Mouse (Mus musculus): ENCODE measurements around the gene Trim17.

Gene Trim17

DNA sequence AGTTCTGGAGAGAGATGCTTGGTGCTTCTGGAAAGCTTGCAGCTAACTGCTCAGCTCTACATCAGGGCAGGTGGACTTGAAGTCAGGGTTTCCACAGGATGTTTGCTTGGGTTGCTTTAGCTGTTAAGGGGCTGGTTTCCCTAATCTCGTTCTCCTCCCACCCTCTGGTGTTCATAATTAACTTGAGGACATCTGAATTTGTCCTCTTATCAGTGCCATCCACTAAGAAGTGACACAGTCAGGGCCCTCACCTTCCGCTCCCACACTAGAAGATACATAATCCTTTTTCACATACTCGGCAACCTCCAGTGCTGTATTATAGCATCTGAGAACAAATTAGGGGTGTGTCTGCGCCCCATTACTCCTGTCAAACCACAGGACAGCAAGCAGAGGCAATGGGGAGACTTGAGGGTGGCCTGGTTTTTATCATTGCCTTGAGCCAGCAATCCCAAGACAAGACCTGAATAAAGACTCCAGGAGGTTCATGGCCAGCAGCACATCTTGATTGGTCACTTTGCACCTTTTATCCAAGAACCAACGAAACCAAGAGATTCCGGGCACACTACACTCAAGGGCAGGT, 38.7 kb downstream of the Trim17 start:
- no peak for DNase-seq (ENCODE audit: low spot score)

DNA sequence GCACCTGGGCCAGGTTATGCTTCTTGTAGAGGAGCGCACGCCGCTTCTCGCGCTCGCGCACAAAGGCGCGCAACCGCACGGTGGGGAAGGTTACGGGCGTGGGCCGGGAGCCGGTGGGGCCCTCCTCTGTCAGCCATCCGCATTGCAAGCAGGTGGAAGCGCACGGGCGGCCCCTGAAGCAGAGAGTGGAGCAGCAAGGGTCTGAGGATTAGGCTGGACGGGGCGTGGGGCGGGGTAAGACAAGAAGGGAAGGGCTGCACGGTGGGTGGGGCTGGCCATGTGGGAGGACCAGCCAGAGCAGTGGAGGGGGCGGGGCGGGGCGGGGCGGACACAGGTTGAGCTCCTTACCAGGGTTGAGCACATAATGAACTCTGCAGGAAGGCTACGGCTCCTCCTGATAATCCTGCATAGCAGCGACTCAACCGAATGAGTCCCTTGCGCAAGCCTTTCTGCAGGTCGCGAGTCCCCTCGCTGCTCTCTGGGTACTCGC, 39.9 kb downstream of the Trim17 start:
- DNase-seq (ENCODE audit: low spot score) = no peak

DNA sequence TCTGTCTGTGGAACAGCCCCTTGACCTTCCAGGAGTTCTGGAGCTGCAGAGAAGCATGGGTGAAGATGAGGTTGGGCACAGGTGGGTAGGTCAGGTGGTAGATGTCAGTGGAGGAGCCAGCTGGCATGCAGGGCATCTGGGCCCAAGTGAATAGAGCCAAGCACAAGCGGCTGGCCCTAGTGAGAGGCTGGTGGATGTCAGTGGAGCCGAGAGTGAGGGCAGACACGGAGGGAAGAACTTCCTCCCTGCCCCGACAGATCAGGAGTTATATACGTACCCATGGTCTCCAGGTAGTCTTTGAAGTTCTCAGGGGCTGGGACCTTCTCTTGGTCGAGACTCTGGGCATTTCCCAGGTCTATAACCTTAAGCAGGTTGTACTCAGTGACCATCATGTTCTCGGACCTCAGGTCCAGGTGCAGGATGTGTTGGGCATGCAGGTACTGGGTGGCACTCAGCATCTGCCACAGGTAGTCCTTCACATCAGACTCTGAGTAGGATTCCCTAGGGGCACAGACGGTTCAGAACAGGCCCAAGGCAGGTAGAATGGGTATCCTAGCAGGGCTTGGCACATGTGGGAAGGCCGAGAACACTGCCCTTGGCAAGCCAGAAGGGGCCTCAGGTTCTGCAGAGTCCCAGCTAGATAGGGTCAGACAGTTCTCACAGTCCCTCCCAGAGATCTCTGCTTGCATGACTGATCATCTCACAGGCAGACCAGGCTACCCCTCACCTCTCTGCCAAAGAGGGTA, 40.7 kb downstream of the Trim17 start:
- DNase-seq (ENCODE audit: low spot score) = no peak

DNA sequence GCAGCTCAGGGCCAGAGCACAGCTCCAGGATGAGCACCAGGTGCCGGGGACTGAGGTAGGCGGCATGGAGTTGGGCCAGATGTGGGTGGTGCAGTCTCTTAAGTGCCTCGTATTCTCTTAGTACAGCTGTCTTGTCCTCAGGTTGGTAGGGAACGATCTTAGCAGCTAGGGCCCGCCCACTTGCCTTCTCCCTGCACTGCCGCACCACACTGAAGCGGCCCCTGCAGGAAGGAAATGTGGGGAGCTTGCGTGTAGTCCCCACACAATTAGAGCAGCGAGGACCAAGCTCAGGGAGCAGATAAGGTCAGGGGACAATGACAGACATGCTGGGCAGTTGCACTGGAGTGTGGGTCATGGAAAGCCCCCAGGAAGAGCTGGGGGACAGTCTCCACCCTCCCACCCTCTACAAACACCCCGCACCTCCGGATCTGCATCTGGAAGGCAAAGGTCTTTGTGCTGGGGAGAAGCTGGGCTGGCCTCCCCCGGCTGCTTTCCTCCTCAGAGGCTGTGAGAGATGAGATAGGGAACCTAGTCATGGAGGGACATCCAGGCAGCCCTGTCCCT, 41.4 kb downstream of the Trim17 start:
- DNase-seq (ENCODE audit: low spot score) = no peak

DNA sequence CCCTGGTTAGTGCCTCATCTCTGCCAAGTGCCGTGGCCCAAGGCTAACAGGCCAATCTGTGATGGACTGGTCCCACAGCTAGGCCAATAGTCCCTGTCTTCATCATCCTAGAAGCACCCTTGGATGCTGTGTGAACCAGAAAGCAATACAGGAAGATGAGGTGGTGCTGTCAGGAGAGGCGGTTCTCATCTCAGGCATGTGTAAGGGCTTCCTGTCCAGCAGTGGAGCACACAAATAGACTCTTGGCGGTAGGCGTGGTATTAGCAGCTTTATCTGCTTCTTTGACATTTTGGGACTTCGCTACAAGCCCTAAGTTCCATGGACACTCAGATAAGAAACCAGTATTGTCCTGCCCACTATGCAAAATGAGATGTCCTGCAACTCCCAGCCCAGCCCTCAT, 43.1 kb downstream of the Trim17 start:
- no peak for DNase-seq (ENCODE audit: low spot score)

DNA sequence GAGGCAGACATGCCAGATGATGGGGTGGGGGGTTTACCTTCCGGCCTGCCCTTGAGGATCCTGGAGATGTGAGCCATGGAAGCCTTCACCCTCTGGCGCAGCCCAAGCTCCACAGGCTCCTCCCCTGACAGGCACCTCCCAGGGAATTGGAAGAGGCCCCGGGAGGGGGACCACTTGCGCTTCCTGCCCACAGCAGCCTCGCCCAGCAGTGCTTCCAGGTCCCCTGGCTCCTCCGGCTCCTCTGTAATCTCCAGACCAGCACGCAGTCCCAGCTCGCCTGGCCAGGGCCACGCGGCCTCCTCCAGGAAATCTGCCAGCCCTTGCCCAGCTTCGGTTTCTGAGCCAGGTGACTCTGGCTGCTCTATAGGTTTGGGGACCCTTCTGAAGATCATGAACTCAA, 44.7 kb downstream of the Trim17 start:
- no peak for DNase-seq (ENCODE audit: low spot score)

DNA sequence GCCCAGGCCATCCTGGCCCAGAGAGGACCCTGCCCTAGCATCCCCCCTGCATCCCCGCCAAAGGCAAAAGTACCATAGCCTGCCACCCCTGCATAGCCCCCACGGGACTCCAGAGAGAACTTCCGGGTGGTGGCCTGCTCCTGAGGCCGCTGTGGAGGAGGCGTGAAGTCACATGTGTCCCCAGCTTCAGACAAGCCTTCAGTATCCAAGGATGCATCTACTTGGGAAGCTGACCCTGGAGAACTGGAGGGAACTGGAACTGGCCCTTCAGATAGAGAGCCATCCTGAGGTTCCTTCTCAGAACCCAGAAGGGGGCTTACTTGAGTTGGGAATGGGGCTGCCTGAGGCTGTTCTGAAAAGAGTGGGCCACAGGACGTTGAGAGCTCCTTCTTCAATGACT, 45.3 kb downstream of the Trim17 start:
- no peak for DNase-seq (ENCODE audit: low spot score)

DNA sequence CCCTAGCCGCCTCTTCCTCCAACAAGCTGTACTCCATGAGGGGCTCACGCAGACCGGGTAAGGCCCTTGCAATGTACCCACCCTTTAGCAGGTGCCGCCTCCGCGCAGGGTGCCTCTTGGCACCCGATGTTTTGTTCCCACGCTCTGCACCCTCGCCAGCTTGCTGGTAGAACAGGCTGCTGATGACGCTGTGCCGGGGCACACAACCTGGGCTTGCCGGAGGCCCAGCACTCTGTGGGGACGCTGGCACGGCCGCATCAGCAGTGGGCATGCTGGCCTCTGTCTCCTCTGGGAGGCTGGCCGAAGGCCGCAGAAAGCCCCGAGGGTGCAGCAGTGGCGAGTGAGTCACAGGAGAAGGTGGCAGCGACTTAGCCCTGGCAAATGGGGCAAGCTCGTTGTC, 46.1 kb downstream of the Trim17 start:
- no peak for DNase-seq (ENCODE audit: low spot score)

DNA sequence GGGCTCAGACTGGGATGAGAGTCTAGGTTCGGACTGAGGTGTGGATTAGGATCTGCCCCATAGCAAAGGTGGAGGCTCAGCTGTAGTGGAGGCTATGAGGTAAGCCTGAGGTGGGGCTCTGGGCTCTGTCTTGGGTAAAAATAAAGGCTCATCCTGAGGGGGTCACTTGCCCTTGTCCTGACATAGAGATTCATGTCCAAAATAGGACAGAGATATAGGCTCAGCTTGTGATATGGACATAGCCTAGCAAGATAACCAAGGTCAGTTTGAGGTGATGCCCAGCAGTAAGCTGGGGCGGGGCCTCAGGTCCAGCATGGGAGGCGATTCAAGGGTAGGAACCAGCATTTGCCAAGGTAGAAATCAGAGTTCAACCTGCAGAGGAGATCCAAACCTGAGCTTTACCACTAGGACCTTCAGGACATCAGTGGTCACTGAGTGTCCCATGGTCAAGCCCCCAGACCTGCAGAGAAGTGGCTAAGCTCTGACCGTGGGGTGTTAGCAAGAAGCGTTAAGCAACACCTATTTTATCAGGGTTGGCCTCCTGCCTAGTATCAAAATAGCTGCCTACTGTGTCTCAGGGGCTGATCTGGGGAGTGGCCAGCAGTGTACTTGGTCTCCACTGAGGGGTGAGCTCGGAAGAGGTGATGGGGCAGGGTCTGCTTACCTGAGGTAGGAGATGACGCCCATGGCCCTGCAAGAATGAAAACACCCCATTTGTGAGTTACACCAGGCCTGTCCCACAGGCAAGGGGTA, 48.0 kb downstream of the Trim17 start:
- no peak for DNase-seq (ENCODE audit: low spot score)

DNA sequence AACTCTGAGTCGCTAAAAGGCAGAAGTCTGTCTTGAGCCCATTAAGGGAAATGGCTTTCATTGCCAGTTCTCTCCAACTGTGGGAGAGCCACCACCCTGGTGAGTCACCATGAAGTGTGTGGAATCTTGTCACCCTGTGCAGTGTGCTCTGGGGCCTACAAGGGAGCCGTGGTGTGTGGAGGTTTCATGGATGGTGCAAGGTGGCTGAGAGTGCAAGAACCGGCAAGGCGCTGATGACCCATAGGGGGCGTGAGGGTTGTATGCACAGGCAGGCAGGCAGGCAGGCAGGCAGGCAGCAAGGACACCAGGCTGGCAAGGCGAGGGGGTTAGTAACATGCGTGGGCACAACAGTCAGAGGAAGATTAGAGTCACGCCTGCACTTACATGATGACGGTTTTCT, 60.6 kb downstream of the Trim17 start:
- DNase-seq (ENCODE audit: low spot score) = no peak
